Comparison of ENCODE assay signal across 7 mouse cellular contexts in the genomic region with DNA sequence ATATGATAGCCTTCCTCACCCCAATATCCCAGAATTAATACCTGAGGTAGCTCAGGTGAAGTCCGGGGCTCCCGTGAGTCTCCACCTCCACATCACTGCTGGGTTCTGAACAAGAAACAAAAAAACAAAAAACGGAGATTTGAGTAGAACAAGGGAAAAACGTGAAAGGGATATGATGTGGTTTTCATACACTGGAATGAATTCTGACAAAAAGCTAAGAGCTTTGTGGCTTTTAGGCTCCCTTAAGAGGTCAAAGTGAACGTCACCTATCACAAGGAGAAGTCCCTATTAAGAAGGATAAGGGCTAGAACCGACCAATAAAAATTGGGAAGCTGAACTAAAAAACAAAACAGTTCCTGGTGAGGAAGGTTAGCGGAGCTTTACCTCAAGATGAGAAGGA. TPM values are rescaled to one million over a fixed set of nuclear protein-coding genes. Genes with fewer than 3 reads are reported as not detected.
DNase-seq lines count a peak whose midpoint lies in the region; ATAC-seq lines count a peak whose summit lies in the region.

No protein-coding gene starts in this region.

- H3K27ac ChIP-seq in neural tube, embryonic 11.5 days (ENCODE audit: low read depth, low read length): peak overlapping the region; percentile 88; the same call in 1 of the 2 replicates
- H3K27ac ChIP-seq in forebrain, embryonic 12.5 days: peak overlapping the region; percentile 95
- peak overlapping the region; percentile 86 for H3K27ac ChIP-seq in limb, embryonic 13.5 days
- peak overlapping the region; percentile 93 for H3K27ac ChIP-seq in stomach, embryonic 14.5 days (ENCODE audit: low read length)

- peaks cover 20% of the 10 kb centered on the region for H3K36me3 ChIP-seq in neural tube, embryonic 11.5 days (ENCODE audit: control insufficient read depth, insufficient read depth, low read length)
- H3K36me3 ChIP-seq in forebrain, embryonic 12.5 days (replicated peaks): peaks cover 41% of the 10 kb centered on the region
- peaks cover 38% of the 10 kb centered on the region for H3K36me3 ChIP-seq in limb, embryonic 13.5 days
- H3K36me3 ChIP-seq in stomach, embryonic 14.5 days (ENCODE audit: control insufficient read depth, insufficient read depth, low read length): peaks cover 35% of the 10 kb centered on the region

- no peaks in the 10 kb centered on the region for H3K27me3 ChIP-seq in neural tube, embryonic 11.5 days (ENCODE audit: control insufficient read depth, insufficient read depth, low read length)
- no peaks in the 10 kb centered on the region for H3K27me3 ChIP-seq in forebrain, embryonic 12.5 days
- no peaks in the 10 kb centered on the region for H3K27me3 ChIP-seq in limb, embryonic 13.5 days
- no peaks in the 10 kb centered on the region for H3K27me3 ChIP-seq in stomach, embryonic 14.5 days (ENCODE audit: control insufficient read depth, insufficient read depth, low read length)

- no peaks in the 10 kb centered on the region; the same call in 1 of the 2 replicates for H3K4me1 ChIP-seq in neural tube, embryonic 11.5 days (ENCODE audit: control insufficient read depth, insufficient read depth, low read length)
- H3K4me1 ChIP-seq in forebrain, embryonic 12.5 days: peaks cover 25% of the 10 kb centered on the region
- H3K4me1 ChIP-seq in limb, embryonic 13.5 days: peaks cover 16% of the 10 kb centered on the region
- H3K4me1 ChIP-seq in stomach, embryonic 14.5 days (ENCODE audit: control insufficient read depth, insufficient read depth, low read length): 0 out of 2 replicates have a peak, but pooled peaks cover 3% of the 10 kb centered on the region

- H3K9ac ChIP-seq in neural tube, embryonic 11.5 days (ENCODE audit: low read length): peak overlapping the region; percentile 73
- H3K9ac ChIP-seq in forebrain, embryonic 12.5 days: peak overlapping the region; percentile 92
- H3K9ac ChIP-seq in limb, embryonic 13.5 days: peak overlapping the region; percentile 76
- H3K9ac ChIP-seq in stomach, embryonic 14.5 days (replicated peaks; ENCODE audit: low read depth, low read length): peak overlapping the region; percentile 37

- no peaks in the 10 kb centered on the region for H3K9me3 ChIP-seq in neural tube, embryonic 11.5 days (ENCODE audit: control insufficient read depth, low read length)
- H3K9me3 ChIP-seq in forebrain, embryonic 12.5 days: no peaks in the 10 kb centered on the region
- no peaks in the 10 kb centered on the region for H3K9me3 ChIP-seq in limb, embryonic 13.5 days
- H3K9me3 ChIP-seq in stomach, embryonic 14.5 days (ENCODE audit: control insufficient read depth, low read depth, low read length): no peaks in the 10 kb centered on the region

- no peak for DNase-seq in neural tube, embryonic 11.5 days (ENCODE audit: low spot score)
- no peak for DNase-seq in neural tube, embryonic 10.5 days (ENCODE audit: extremely low spot score, low spot score)
- no peak for DNase-seq in spleen, adult 12 weeks (ENCODE audit: low spot score)
- no peak for DNase-seq in layer of hippocampus, adult 8-10 months (ENCODE audit: low spot score in 2 of 2)

- peak overlapping the region; percentile 68 for H3K4me3 ChIP-seq in neural tube, embryonic 11.5 days (ENCODE audit: low read depth, low read length)
- peak overlapping the region; percentile 76 for H3K4me3 ChIP-seq in forebrain, embryonic 12.5 days (replicated peaks)
- peak overlapping the region; percentile 81 for H3K4me3 ChIP-seq in limb, embryonic 13.5 days
- H3K4me3 ChIP-seq in stomach, embryonic 14.5 days (ENCODE audit: low read depth, low read length): peak overlapping the region; percentile 73

- H3K4me2 ChIP-seq in neural tube, embryonic 11.5 days (ENCODE audit: low read depth): peak overlapping the region; percentile 72
- H3K4me2 ChIP-seq in forebrain, embryonic 12.5 days: peak overlapping the region; percentile 80
- H3K4me2 ChIP-seq in limb, embryonic 13.5 days (replicated peaks): peak overlapping the region; percentile 87
- H3K4me2 ChIP-seq in stomach, embryonic 14.5 days (replicated peaks; ENCODE audit: low read depth, low read length): peak overlapping the region; percentile 69

- 31% methylated on average over 7 of the region's 7 CpGs for WGBS in neural tube, embryonic 11.5 days
- 20% methylated on average over 7 of the region's 7 CpGs for WGBS in forebrain, embryonic 12.5 days
- 29% methylated on average over 7 of the region's 7 CpGs for WGBS in limb, embryonic 13.5 days
- WGBS in stomach, embryonic 14.5 days: 15% methylated on average over 7 of the region's 7 CpGs

- no peak for ATAC-seq in neural tube, embryonic 11.5 days (ENCODE audit: insufficient read depth, low FRiP score, low TSS enrichment)
- no peak for ATAC-seq in forebrain, embryonic 12.5 days (ENCODE audit: low FRiP score)
- no peak for ATAC-seq in limb, embryonic 13.5 days (ENCODE audit: low FRiP score, low read depth)
- no peak for ATAC-seq in stomach, embryonic 14.5 days (ENCODE audit: insufficient number of reproducible peaks, insufficient read depth, low FRiP score, low read depth)

RNA-seq across cellular contexts. Expression of gene Zc3h10, which starts 0.8 kb away (rescaled TPM):
- 16.6 and 18.3 TPM in 2 replicates for polyA plus RNA-seq in neural tube, embryonic 11.5 days (2014; fragmentation: Nextera tagmentation; extraction: Ambion mirVana)
- 19.9 and 20.5 TPM in 2 replicates for polyA plus RNA-seq in forebrain, embryonic 12.5 days (2016; fragmentation: Nextera tagmentation; extraction: Ambion mirVana)
- polyA plus RNA-seq in limb, embryonic 13.5 days (2015; fragmentation: Nextera tagmentation; extraction: Ambion mirVana): 16.4 and 17.3 TPM in 2 replicates
- polyA plus RNA-seq in stomach, embryonic 14.5 days (2014; fragmentation: Nextera tagmentation; extraction: Ambion mirVana): 8.8 and 10.7 TPM in 2 replicates
- total RNA-seq in layer of hippocampus, adult 8-10 months (2022): 10 to 100 TPM; 12.7 to 17.0 (median 15.2) TPM

RNA-seq across cellular contexts. Expression of gene Rpl41, which starts 2.3 kb away (rescaled TPM):
- polyA plus RNA-seq in neural tube, embryonic 11.5 days (2014; fragmentation: Nextera tagmentation; extraction: Ambion mirVana): 3,132 and 3,213 TPM in 2 replicates
- 2,598 and 2,922 TPM in 2 replicates for polyA plus RNA-seq in forebrain, embryonic 12.5 days (2016; fragmentation: Nextera tagmentation; extraction: Ambion mirVana)
- 3,677 and 3,933 TPM in 2 replicates for polyA plus RNA-seq in limb, embryonic 13.5 days (2015; fragmentation: Nextera tagmentation; extraction: Ambion mirVana)
- 4,724 and 5,059 TPM in 2 replicates for polyA plus RNA-seq in stomach, embryonic 14.5 days (2014; fragmentation: Nextera tagmentation; extraction: Ambion mirVana)
- total RNA-seq in layer of hippocampus, adult 8-10 months (2022): 1,000 to 10,000 TPM; 1,259 to 1,817 (median 1,529) TPM

RNA-seq across cellular contexts. Expression of gene Pa2g4, which starts 19.0 kb away (rescaled TPM):
- 245 and 251 TPM in 2 replicates for polyA plus RNA-seq in neural tube, embryonic 11.5 days (2014; fragmentation: Nextera tagmentation; extraction: Ambion mirVana)
- polyA plus RNA-seq in forebrain, embryonic 12.5 days (2016; fragmentation: Nextera tagmentation; extraction: Ambion mirVana): 196 and 203 TPM in 2 replicates
- polyA plus RNA-seq in limb, embryonic 13.5 days (2015; fragmentation: Nextera tagmentation; extraction: Ambion mirVana): 198 and 200 TPM in 2 replicates
- polyA plus RNA-seq in stomach, embryonic 14.5 days (2014; fragmentation: Nextera tagmentation; extraction: Ambion mirVana): 210 and 218 TPM in 2 replicates
- total RNA-seq in layer of hippocampus, adult 8-10 months (2022): 10 to 100 TPM; 58.7 to 62.0 (median 59.0) TPM

RNA-seq across cellular contexts. Expression of gene Esyt1, which starts 21.1 kb away (rescaled TPM):
- polyA plus RNA-seq in neural tube, embryonic 11.5 days (2014; fragmentation: Nextera tagmentation; extraction: Ambion mirVana): 27.3 and 34.1 TPM in 2 replicates
- polyA plus RNA-seq in forebrain, embryonic 12.5 days (2016; fragmentation: Nextera tagmentation; extraction: Ambion mirVana): 11.2 and 13.8 TPM in 2 replicates
- 24.0 and 28.0 TPM in 2 replicates for polyA plus RNA-seq in limb, embryonic 13.5 days (2015; fragmentation: Nextera tagmentation; extraction: Ambion mirVana)
- 25.8 and 28.9 TPM in 2 replicates for polyA plus RNA-seq in stomach, embryonic 14.5 days (2014; fragmentation: Nextera tagmentation; extraction: Ambion mirVana)
- total RNA-seq in layer of hippocampus, adult 8-10 months (2022): 10 to 100 TPM in 2 of 4 experiments, 1 to 10 TPM in 2; 7.0 to 11.5 (median 9.3) TPM

RNA-seq across cellular contexts. Expression of gene Erbb3, which starts 42.7 kb away (rescaled TPM):
- 14.4 and 17.3 TPM in 2 replicates for polyA plus RNA-seq in neural tube, embryonic 11.5 days (2014; fragmentation: Nextera tagmentation; extraction: Ambion mirVana)
- polyA plus RNA-seq in forebrain, embryonic 12.5 days (2016; fragmentation: Nextera tagmentation; extraction: Ambion mirVana): 2.0 TPM in 2 replicates
- 14.5 and 17.5 TPM in 2 replicates for polyA plus RNA-seq in limb, embryonic 13.5 days (2015; fragmentation: Nextera tagmentation; extraction: Ambion mirVana)
- polyA plus RNA-seq in stomach, embryonic 14.5 days (2014; fragmentation: Nextera tagmentation; extraction: Ambion mirVana): 27.1 TPM in 2 replicates
- 1 to 10 TPM; 6.8 to 8.4 (median 8.1) TPM for total RNA-seq in layer of hippocampus, adult 8-10 months (2022)

Comparison
In these comparisons a context has a peak if more than half of its experiments do, and no peak if none do; other contexts are left out.
1. H3K9ac ChIP-seq: peak in every context shown above with its lines; median percentile 92 in forebrain, embryonic 12.5 days; 76 in limb, embryonic 13.5 days; 73 in neural tube, embryonic 11.5 days; 37 in stomach, embryonic 14.5 days.